Mouse (Mus musculus) heart, adult 11 months (tissue): ENCODE results near the gene Dab2ip.

Experiments
- DNase-seq: peaks from one replicate; pipeline ENCODE4 v3.0.0; 2022

The Dab2ip gene

DNA sequence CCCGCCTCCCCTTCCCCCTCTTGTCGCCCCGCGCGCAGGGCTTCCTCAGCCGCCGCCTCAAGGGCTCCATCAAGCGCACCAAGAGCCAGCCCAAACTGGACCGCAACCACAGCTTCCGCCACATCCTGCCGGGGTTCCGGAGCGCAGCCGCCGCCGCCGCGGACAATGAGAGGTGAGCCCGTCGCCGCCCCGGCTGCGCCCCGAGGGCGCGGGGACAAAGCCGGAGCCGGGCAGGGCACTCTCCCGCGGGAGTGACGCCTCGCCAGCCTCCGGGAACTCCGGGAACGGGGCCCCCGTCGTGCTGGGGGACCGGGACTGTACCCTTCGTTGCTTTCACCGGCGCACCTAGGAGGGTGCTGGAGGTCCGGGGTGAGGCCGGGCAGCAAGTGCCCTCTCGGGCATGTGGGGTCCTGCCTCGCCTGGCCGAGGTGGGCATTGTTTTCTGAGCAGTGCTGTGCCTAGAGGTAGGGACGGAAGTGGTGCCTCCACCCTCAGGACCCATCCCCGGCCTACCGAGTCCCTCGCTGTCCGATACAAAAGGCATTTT is 103.5 kb downstream of the Dab2ip start:
- peak; percentile 98 for DNase-seq

DNA sequence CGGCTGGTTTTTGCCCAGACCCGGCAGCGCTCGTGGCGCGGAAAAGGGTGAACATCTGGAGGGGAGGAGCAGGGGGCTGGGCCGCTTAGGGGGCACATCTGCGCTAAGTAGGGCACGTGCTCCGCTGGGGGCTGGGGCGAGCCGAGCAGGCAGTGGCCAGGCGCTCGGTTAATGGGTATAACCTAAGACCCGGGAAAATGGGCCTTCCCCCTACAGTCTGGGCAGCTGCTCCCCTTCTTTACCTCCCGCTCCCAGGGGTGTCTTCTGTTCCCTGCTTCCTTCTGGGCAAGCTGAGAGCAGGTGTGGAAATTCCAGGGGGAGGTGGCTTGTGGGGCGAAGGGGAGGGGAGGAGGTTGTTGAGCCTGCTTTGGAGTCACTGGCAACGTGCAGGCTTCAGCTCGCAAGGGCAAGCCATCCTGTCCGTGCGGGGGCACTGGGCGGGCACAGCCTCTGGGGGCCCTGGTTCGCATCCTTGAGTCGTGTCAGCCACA is 104.0 kb downstream of the Dab2ip start:
- peak; percentile 96 for DNase-seq

DNA sequence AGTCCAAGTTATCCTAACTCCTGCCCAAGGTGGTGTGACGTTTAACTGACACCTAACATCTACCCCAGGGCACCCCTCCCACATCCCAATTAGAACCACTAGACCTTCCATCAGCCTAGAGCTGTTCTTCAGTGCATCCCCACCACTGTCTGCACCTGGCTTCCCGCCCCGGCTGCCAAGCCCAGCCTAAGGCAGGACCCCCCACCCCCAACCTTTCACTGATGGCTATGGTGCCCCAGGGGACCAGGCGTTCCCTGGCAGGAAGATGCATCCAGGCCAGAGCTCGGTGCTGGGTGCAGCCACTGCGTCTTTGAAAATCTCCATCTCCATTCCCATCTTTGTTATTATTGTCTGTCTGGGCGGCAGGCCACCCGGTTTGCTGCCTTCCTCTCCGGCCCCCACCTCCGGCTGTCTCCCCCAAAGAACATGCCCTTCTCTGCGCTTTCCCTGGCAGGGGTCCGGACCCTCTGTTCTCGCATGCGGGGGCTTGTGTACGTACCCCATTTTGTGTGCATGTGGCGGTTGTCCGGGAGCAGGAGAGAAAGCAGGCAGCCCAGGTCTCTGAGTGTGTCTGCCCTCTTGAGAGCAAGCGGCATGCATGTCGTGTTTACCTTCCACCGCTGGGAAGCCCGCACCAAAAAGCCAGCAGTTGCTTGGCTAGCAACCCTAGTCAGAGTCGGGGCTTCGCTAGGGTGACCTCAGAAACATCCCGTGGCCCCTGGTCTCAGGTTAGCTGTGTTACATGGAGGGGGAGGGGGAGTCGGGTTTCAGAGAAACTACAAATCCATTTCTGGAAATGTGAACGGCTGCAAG is 104.9 kb downstream of the Dab2ip start:
- peak; percentile 96 for DNase-seq

DNA sequence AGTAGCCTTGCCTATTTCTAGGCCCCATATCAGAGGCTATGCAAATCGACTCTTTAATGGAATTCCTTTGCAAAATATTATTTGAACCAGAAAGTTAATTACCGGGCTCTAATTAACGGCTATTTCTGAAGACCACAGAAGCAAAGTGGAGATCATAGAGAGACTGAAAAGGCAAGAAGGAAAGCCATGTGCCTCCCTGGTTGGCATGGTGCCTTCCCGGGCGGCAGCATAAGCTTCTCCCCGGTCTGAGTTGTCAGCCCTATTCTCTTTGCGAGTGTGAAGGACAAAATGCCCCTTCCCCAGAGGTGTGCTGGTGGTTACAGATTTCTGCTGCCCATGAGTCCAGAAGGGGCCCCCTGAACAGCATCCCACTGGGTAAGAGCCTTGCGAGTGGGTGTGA is 109.7 kb downstream of the Dab2ip start:
- DNase-seq = no peak

DNA sequence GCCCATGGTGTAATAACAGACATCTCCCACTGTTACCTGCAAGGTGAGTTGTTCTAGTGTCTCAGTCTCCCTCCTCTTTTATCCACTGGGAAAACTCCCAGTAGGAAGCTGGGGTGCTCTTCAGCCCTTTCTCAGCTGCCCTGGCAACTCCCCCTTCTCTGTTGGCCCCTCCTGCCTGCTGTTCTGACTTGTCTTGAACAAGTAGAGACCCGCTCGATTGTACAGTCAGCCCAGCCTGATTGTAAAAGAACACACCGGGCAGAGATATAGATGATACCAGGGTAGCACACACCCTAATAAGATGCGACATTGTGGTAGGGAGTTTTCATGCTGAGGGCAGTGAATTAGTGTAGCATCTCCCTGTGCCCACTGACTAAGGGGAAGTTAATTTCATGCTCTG is 111.2 kb downstream of the Dab2ip start:
- DNase-seq = no peak

DNA sequence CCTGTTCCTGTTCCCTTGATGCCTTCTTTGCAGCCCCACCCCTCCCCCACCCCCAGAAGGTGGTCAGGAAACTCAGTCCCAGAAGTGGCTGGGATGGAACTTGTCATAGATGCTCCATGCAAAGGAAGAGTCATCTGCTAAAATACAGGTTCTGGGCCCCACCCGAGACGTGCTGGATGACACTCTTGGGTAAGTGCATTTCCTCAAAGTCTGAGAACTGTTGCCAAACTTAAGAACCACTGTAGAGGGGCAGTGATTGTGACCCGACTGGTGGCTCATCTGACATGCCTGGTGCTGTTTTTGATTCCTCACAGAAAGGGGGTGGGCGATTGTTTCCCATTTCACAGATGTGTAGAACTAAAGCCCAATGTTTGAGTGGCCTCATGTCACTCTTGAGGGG is 111.7 kb downstream of the Dab2ip start:
- no peak for DNase-seq

DNA sequence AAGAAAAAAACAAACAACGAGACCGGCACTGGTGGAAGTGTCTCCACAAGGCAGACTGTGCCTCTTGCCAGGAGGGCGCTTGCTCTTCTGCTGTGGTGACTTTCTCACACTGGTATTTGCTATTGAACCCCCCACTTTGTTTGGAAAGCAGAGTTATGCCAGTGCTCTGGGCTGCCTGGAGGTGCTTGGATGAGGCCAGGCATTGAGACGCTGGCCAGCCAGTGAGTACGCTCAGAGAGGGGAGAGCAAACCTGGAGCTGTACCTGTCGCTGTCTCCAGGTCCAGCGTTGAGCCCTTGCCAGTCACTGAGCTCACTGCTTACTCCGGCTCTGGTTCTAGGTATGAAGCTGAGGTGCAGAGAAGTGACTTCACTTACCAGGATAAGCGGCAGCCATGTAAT is 112.2 kb downstream of the Dab2ip start:
- no peak for DNase-seq

DNA sequence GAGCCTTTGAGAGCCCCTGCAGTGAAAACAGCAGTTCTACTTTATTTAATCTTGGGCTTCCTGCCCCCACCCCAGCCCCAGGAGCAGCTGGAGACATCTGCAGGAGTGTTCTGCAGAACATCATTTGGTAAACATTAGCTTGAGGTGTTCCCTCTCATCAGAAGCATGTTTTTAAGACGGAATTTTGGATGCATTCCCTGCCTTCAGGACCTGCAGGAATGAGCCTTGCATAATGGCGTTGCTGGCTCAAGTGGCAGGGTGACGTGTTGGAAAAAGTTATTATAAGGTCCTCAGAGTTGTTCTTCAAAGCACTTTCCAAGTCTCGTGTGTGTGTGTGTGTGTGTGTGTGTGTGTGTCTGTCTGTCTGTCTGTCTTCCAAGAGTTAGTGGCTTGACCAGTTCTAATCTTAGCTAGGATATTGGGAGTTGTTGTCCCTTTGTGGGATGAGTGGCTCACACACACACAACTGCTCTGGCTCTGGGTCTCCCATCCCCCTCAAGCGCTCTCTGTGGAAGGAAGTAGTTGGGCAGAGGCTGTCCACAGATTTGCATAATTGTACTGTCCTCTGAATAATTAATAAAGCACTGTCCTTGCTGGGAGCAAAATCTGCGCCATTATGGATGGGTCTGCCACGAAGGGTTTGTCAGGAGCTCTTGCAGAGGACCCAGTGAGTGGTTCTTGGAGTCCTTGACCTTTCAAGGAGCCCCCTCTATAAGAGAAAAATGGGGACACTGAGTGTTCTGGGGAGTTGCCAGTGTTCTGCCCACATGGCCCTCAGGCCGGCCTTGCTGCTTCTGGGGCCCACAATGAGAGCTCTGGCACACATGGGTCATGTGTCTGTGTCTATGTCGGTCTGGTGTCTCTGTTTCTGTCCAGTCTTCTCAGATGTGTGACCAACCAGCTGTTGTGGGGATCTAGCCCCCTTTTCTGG is 114.2 kb downstream of the Dab2ip start:
- peak; percentile 99 for DNase-seq

DNA sequence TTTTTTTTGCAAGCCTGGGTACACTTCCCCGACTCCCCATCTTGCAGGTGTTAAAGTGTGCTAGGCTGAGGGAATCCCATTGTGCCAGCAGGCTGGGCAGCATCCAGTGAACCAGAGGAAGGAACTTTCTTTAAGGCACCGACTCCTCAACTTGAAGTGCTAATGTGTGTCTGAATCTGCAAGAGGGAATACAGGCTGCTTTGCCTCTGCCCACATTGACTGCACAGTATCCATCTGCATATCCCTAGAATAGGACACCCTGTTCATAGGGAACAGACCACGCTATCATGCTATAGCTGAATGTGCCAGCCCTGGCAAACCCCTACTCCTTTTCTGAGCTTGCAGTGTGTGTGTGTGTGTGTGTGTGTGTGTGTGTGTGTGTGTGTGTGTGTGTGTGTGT is 115.1 kb downstream of the Dab2ip start:
- DNase-seq = no peak

DNA sequence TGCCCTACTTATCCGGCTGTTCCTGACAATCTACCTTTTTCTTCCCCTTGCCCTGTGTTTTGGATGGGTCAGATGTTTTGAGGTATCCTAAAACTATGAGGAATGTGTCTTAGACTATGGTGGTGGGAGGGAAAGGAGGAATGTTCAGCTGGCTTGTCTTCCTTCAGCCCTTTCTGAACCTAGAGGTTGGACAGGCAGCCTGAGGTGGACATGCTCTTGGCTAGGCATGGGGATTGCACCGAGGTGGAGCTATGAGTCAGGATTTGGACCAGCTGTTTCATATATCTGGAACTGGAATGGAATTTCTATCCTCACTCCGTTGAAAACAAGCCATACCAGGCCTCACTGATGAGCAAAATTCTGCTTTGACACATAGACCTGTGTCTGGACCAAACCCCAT is 115.9 kb downstream of the Dab2ip start:
- DNase-seq = peak; percentile 95

DNA sequence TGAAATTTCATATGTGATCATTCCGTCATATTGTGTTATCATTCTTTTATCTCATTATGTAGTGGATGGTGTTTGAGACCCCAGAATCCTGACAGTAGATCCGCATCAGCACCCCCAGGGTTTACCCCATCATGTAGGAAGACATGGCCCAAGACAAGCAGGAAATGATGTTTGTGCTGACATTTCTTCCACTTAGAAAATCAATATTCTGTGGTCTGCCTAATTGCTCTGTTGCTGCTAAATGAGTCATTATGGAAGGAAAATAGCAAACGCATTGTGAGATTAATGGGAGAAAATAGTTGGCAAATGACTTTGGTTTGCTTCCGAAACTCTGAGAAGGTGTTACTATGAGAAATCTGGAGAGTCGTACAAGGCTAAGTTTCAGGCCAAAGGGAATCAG is 116.4 kb downstream of the Dab2ip start:
- DNase-seq = no peak

DNA sequence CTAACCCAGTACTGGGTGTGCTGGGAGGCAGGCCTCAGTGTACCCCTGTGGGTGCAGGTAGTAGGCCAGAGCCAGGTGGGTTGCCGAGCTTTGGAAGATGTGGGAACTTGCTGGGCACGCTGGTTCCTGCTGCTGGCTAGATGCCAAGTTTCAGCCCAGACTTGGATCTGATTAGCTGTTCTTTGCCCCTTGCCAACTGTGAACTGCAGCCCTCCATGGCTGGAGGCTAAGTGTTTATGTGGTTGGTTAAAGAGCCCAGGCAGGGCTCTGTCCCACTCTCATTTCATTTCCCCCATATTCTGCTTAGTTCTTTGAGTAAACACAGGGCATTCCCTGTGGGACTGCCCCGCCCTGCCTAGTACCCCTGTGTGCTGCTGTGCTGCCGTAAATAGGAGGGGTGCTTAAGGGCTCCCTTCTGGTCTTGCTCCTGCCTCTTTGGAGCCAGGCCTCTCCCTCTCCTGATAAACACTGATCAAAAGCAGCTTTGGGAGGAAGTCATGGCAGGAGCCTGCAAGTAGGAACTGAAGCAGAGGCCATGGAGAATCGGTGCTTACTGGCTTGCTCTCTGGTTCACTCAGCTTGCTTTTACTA is 118.1 kb downstream of the Dab2ip start:
- peak; percentile 94 for DNase-seq

DNA sequence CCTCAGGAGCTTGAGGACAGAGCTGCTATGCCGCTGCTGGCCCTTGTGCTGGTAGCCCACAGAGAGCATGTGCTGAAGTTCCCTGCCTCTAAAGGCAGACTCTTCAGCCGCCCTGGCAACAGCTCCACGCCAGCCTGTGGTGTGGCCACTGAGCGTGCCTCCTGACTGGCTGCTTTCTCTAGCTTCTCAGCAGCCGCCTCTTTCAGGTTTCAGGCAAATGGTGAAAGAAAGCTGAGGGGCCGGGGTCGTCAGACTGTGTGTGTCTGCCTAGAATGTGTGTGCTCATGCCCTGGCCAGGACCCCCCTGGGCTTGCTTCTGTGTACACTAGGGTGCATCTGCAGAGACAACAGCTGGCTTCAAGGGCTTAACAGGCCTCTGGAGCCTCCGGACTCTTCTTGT is 119.8 kb downstream of the Dab2ip start:
- DNase-seq = peak; percentile 94

DNA sequence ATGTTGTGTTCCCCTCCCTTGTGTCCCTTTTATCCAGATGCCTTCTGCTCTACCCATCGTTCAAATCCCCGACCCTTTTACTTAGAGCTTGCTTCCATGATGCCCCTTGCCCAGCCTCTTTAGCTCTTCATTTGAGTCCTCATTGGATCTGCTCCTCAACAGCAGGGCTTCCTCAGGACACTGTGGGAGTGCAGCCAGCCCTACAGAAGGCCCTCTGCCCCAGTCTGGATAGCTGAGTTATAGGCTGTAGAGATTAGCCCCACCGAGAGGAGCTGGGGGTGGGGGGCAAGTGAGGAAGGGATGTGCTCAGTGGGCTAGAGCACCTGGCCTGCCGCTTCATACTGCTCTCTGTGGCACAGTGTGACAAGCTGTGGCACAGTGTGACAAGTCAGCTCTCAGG is 120.4 kb downstream of the Dab2ip start:
- no peak for DNase-seq

DNA sequence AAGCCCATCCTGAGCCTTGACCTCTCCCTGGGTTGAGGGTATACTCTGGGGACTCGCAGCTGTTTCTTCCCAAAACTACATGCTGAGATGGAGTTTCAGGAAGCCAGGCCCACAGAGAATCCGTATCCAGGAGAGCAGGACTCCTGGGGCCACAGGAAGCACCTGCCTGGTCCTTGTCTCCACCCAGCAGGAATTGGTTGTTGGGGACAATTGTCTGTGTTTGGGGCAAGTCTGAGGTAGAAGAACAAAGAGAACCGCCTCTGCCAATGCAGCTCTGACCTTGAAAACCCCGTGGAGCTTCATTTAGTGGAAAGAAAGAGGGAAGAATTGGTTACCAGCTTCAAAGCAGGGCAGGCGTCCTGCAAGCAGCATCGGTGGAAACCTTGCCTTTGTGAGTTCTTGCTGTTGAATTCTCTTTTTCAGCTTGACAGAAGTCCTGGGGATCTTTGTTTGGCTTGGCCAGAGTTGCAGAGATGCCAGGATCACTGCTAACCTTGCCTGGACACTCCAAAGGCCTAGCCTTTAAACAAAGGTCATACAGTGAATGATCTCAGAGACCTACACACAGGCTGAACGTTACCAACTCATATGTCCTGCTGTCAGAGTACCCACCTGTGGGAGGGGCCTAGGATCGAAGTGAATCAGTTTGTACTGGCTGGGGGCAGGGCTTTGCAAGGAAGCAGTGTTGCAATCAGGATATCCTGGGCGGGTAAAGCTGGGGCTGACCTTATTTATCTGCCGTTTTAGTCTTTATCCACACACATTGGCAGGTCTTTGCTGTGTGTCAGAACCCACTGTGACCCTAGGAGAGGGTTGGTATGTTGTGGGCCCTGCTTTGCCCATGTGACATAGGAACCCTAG is 122.0 kb downstream of the Dab2ip start:
- DNase-seq = peak; percentile 98

DNA sequence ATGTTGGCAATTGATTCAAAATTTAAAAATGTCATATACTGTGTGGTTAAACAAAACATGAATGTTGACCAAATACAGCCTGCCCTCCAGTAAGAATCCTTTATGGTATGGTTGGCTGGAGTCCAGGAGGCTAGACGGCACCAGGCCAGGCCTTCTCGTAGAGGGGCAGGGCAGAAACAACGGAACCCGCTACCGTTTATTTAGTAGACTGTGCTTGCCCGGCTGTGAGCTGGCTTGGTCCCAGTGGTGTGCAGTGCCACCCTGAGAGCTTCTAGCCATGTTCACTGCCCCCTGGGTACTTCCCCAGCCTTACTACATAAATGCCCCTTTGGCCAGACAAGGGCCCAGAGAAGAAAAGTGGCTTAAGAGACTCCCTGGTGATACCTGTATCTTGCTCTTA is 122.8 kb downstream of the Dab2ip start:
- DNase-seq = no peak

DNA sequence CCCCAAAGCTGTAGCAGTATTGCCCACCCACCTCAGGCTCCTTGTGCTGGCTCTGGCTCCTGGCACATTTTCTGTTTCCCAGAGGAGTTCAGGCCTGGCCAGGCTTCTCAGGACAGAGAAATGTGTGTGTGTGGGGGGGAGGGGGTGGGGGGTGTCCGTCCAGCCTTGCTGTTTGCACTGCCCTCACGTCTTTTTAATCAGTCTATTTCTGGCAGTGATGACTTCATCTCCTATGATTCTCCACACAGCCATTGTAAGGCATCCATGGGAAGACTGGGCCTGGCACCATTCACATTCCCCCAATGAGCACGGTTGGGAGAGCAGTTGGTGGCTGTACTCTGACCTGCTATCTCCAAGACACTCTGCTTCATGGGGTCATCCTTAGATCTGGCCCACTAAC is 125.9 kb downstream of the Dab2ip start:
- DNase-seq = no peak

DNA sequence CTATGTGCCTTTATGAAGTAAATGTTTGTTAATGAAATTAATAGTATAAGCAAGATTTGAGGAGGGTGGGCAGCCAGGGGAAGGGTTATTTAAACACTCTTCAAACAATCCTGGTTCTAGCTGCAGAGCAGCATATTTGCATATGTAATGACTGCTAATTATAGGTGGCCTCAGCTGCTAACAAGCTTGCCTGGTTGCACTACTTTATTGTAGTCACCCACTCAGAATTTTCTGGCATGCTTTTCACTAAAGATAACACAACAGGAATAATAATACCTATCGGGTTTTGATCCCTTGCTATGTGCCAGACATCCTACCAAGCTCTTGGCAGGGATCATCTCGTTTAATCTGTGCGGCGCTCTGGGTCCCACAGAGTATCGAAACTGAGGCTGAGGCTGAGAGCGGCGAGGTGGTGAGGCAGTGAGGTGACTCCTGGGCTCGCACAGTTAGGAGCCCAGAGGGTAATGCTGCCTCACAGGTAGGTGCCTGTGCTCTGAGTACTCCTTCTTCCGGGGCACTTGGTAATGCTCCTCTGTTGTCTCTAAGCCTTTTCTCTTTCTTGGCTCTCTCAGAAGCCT is 126.8 kb downstream of the Dab2ip start:
- no peak for DNase-seq

DNA sequence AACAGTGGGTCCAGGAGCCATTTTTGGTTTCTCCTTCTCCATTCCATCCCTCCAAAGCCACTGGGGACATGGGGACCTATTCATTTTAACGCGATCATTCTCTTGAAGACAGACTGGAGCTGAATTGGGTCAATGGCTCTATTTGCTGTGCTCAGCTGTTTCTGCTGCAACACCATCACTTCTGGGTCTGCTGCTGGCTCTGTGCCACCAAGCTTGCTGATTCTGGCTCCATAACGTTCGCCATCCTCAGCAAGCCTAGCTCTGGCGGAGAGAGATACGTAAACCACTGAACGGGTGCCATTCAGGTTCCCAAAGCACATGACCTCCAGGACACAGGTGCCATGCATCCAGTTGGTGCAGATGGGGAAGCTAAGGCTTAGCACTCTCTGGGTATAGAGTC is 128.0 kb downstream of the Dab2ip start:
- no peak for DNase-seq

DNA sequence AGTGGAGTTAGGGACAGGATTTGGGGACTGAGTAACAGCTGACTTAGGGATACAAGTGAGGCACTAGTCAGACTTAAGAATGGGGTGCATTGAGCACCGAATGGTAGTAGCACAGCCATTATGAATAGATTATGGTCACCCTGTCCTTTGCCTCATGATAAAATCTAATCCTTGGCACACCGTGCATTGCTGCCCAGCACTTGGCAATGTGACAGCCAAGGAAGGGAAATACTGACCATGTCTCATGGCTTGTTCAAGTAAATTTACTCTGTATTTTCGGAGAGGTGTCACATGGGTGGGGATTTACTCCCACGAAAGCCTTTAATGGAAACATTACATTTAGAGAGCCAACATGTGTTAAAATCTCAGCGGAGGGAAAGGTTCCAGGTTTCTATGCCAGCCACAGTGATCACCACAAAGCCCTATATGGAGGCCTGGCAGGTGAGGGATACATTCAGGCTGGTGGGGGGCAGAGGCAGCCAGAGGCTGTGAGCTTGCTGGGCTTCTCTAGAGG is 129.5 kb downstream of the Dab2ip start:
- no peak for DNase-seq

DNA sequence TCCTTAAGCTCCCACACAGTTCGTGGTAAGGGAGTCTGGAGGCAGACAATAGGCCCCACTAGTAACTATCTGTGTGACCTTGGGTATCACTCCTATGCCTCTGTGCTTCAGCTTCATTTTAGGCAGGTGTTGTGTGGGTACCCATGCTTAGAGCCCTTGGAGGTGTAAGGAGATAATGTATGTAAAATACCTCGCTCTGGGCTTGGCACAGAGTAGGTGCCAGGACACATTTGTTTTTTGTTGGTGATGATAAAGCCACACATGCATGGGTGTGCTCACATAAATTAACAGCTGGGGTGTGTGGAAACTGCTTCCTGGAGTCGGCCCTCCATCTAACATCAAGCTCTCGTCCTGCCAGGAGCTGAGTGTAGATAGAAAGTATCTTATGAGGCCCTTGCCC is 130.1 kb downstream of the Dab2ip start:
- no peak for DNase-seq

DNA sequence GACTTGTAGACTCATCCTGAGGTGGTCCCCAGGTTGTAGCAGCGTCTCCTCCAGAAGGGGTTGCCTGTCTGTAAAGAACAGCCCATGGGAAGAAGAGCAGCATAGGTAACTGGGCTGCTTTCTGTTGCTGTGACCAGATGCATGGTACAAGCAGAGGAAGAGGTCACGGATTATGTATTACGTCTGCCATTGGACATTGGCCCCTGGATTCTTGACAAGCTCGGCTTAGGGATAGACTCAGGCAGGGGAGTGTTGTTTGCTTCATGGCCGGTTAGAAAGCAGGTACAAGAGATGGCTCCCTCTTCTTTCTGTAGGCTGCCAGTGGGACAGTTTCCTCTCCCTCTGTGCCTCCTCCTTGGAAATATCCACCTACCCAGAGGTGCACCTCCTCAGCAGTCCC is 130.5 kb downstream of the Dab2ip start:
- no peak for DNase-seq
